Mouse (Mus musculus) adrenal gland, postnatal 36 days (tissue): ENCODE data around the gene Srcap. TPM values are rescaled to one million over a fixed set of nuclear protein-coding genes. Genes with fewer than 3 reads are reported as not detected.

Experiments
- DNase-seq, 2 experiments: peaks; one replicate each; pipeline ENCODE4 v3.0.0; 2021; ENCODE audit warnings: mixed read lengths in 1 of 2
- microRNA-seq: library from miRNA; unstranded; fragments of <30 nt; microRNA quantifications from one replicate; pipeline ENCODE4 v1.2.0, GENCODE M21; 2021
- total RNA-seq, 2 experiments: library from RNA; stranded (reverse); gene quantifications; 2 replicates each; pipeline ENCODE4 v1.2.3; 2021

Gene Srcap
- total RNA-seq, 2 experiments from 2014 or later: 83.6 to 95.9 TPM

DNA sequence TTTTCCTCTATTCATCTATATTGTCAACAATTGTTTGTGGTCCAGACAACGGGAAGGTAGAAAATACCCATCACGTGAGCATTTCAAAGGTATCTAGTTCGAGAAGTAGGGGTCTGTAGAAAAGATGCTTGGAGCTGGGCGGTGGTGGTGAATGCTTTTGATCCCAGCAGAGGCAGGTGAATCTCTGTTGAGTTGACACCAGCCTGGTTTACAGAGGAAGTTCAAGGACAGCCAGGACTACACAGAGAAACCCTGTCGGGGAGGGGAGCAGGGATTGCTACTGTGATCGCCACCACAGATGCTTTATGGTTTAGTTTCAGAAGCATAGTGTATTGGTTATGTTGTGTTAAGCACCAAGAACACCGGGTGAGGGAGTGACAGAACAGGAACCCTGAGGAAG lies 62.3 kb downstream of the Srcap start:
- DNase-seq: no peak

DNA sequence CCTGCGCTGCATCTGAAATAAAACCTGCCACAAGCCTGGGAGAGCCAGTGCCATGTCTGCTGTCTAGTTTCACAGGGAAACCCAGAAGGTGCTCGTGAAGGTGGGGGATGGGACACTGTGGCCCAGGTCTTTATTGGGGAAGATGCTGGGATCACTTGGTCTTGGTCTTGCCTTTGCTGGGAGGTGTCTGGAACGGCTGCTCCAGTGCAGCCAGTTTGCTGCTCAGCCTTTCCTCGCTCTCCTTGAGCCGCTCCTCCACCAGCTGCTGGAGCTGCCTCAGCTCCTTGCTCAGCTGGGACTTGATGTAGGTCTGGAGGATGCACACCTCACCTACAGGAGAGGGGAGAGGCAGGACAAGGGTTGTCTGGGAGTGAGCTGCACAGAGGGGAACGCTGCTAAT lies 71.5 kb downstream of the Srcap start:
- DNase-seq: no peak

DNA sequence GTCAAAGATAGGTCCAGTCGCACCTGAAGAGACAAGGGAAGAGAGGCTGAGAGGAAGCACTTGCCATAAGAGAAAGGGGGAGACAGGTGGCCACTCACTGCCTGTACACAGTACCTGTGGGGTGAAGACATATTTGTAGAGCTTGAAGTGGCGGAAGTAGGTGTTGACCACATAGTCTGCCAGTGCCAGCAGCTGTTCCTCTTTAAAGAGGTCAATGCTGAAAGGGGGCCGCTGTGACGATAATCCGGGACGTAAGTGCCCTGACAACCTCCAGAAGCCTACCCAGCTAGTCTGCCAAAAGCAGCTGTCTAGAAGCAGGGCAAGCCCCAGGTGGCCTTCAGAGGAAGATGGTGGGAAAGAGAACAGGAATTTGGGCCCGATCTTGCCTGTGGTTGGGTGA lies 73.2 kb downstream of the Srcap start:
- no peak for DNase-seq

DNA sequence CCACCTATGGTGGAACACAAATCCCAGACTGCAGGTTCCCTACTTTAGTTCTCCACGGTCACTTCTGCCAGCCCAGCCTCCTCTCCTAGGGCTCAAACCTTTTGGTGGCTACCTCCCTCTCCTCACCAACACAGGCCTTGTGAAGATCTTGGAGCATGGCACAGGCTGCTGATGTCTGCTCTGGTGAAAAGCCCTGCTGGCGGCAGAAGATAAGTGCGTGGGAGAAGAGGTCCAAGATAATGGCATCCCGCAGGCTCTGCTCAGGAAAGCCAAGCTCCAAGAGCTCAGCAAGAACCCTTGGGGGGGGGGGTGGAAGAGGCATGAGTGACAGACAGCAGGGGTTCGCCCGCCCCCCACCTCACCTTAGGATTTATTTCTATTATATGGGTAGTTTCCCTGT lies 74.4 kb downstream of the Srcap start:
- DNase-seq: no peak

DNA sequence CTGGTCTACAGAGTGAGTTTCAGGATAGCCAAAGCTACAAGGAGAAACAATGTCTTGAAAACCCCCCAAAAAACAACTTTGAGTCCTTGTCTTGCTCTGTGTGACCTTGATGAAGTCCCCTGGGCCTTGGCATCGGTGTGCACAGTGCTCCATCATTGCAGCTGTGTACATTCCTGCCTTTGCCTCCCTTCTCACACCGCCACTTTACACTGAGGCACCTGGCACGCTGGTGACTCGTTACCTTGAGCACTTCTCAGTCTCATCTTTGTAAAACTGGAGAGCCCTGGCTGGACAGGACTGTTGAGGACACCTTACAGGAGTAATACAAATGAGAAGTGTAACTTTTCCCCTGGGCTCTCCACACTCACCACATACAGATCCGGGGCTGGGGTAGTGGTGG lies 75.4 kb downstream of the Srcap start:
- DNase-seq: no peak

DNA sequence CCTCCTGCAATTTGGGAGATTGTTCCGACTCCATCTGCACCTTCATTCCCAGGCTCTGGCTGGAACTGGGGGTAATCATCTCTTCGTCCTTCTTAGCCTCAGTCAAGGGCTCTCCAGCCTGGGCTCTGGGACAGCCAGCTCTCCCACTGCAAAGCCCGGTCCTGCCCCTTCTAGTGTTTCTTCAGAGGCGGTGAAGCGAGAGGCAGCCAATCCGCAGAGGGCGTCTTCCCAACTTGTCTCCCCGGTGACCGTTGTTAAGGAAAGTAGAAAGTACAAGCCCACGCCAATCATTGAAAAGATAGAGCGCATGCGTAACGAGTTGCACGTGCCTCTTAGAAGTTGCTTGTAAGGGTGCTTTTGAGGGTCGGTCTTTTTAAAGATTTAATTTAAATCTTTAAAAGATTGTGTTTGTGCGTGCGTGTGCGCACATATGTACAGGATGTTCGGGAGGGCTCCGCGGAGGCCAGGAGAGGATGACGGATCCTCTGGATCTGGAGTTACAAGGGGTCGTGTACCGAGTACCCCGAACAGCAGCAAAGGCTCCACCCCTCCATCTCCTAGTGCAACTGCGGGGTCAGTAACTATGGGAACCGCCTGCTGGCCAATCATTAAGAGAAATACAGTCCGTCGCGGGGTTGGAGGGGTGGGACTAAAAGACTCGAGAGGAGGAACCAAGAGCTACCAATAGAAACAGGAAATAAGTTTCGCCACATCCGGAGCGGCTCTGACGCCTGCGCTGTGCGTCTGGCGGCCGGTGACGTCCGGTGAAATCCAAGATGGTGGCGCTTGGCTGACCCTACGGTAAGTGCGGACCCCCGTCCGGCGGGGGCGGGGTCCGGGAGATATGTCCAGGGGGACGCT lies 76.5 kb downstream of the Srcap start, which contains the start of the genes Ccdc189 and Rnf40:
TSS of gene Ccdc189 (minus strand) at position 585 of the 861 bp plus-strand sequence.
TSS of gene Rnf40 (plus strand) at position 757 of the 861 bp plus-strand sequence.
- peak; percentile 95 to 96 for DNase-seq

DNA sequence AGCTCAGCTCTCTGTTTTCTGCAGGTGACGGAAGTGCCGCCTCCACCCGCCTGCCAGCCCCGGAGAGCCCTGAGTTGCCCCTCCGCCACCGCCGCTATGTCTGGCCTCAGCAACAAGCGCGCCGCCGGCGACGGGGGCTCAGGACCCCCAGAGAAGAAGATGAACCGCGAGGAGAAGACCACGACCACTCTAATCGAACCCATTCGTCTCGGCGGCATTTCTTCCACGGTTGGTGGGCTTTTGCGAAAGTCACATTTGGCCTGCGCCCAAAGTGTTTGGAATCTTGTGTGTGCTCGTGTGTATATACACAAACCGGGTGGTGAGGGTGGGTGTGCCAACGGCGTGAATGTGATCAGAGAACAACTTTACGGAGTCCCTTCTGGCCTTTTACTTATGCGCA lies 77.1 kb downstream of the Srcap start:
- DNase-seq: no peak

DNA sequence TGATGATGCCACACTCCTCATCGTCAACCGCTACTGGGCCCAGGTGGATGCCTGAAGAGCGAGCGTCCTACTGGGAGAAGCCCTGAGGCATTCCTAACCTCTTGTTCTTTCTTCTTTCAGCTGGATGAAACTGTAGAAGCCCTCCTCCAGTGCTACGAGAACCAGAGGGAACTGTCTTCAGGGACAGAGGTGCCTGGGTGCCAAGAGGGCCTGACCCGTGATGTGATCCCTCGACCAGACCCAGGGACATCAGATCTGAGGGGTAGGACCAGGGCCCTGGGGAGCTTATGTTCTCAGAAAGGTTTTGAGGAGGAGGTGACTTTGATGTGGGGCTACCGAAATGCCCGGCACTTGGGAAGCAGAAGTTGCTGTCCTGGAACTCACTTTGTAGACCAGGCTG lies 77.9 kb downstream of the Srcap start:
- no peak for DNase-seq

DNA sequence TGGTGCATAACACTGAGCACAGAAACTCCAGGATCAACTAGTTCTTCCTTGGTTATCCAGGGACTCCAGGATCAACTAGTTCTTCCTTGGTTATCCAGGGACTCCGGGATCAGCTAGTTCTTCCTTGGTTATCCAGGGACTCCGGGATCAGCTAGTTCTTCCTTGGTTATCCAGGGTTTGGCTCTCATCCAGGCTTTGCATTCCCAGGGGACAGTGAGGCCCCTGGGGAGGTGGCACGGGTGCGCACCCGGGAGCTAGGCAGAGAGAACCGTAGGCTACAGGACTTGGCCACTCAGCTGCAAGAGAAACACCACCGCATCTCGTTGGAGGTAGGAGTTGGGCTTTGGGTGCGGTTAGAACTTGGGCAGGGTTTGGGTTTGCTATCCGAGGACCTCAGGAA lies 79.3 kb downstream of the Srcap start:
- DNase-seq: no peak

DNA sequence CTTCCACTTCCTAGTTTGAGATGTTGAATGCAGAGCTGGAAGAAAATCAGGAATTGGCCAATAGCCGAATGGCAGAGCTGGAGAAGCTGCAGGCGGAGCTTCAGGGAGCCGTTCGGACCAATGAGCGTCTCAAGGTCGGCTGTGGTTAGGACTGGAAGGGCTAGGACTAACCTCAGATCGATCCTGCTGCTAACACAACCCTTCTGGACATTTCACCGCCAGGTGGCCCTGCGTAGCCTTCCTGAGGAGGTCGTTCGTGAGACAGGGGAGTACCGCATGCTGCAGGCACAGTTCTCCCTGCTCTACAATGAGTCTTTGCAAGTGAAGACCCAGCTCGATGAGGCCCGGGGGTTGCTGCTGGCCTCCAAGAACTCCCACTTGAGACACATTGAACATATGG lies 80.8 kb downstream of the Srcap start:
- DNase-seq: peak in 1 of 2 experiments; percentile 42

DNA sequence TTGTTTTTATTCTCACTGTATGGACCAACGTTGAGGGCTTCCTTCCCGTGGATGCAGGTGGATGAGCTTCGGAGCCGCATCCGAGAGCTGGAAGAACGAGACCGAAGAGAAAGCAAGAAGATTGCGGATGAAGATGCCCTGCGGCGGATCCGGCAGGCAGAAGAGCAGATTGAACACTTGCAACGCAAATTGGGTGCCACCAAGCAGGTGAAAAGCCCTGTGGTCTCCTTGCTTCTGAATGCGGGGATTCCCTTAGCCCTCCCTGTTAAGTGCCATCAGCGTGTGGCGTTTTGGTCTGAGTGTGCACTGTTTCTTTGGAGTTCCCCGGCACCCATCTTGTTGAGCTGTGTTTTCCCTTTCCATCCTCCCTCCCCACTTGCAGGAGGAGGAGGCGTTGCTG lies 85.0 kb downstream of the Srcap start:
- DNase-seq: no peak

DNA sequence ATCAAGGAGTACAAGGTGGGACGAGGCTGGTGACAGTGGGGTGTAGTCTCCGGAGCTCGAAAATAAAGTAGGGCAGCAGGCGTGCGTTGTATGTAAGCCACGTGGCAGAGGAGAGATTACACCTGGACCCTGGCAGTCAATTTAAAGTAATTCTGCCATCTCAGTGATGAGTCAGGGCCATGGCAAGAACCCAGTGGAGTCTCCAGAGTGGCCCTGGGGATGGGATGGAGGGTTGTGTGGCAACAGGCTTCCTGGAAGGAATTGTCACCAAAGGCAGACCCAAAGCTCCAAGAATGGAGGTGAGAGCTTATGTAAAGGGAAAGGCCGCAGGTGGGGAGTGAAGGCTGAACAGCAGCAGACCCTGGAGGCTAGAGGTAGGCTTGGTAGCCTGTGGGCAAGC lies 88.8 kb downstream of the Srcap start:
- DNase-seq: peak in 1 of 2 experiments; percentile 48

DNA sequence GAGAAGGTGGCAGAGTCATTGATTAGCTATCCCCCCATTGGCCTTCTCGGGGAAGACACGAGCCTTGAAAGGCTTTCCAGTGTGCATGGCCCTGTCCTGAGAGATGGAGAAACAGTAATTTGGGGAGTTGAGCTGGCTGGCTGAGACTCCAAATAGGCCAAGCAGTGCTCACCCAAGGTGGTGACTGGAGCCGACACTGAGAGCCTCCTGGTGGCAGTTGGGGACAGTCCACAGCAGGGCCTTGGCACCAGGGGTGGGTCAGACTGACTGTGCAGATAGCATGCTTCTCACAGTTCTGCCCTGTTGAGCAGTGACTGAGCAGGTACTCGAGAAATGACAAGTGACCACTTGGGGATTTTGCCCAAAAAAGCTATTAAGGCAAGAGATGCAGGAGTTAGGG lies 90.0 kb downstream of the Srcap start:
- no peak for DNase-seq

DNA sequence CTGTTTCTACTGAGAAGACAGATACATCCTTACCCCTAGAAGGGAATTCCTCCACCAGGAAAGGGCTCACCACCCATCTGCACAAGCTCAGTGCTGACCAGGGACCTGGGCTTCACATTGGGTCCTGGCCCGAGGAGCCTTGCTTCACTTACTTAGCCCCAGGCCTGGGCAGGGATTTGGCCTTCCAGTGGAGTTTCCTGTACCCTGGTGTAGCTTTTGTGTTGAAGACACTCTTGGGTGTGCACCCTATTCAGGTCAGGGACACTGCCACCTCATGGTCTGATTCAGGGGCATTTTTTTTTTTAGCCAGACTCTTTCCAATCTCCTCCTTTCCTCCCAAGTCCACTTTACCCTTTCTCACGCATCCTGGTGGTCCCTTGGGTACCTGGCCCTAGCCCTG lies 91.1 kb downstream of the Srcap start:
- DNase-seq: peak; percentile 35 to 39

DNA sequence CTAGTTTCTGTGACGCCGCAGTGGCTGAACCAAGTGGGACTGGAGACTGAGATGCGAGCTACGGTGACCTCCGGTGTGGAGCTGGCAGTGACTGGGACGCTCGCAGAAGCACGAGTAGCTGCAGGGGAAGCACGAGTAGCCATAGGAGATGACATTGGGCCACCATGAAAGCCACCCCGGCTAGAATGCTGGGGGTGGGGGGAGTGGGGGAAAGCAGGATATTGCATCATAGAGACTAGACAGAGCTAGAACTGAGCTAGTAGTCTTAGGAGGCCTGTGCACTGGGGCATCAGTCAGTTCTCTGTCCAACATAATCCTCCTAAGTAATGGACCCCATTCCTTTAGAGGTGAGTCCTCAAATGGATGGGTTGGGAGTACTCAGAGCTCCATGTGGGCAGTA lies 92.5 kb downstream of the Srcap start:
- DNase-seq: no peak

DNA sequence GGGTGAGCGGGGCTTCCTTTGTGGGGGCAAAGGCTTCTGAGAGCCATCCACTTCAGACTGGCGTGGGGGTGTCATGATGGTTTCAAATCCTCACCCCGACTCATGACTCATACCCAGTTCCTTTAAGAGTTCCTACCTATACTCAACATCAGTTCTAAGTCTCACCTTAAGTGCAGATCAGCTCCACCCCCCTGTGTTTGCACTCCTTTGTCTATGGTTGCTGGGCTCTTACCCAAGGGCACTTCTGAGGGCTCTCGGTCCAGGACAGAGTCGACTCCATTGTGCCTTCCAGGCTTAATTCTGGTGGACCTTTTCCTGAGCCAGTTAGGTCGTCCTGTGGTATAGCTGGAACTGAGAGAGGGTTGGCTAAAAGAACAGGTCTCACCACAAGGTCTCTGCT lies 95.4 kb downstream of the Srcap start:
- DNase-seq: no peak

Small RNAs within 50 kb of the gene (microRNA-seq; reads per million reads assigned to microRNA genes)
- not detected for gene Gm47278
- gene Mir7060: not detected

Other genes with a start within 250 kb of the Srcap start
- gene Sephs2, start 237.9 kb upstream of the Srcap start, total RNA-seq: 100 to 1,000 TPM in 1 of 2 experiments, 10 to 100 TPM in 1; 65.9 to 128 TPM
- 1 to 10 TPM; 1.1 to 1.8 TPM for gene Itgal, start 215.7 kb upstream of the Srcap start, total RNA-seq
- gene Zfp768, start 166.4 kb upstream of the Srcap start, total RNA-seq: 10 to 100 TPM; 25.9 to 26.1 TPM
- 10 to 100 TPM; 10.7 to 12.2 TPM for gene Zfp747, start 135.9 kb upstream of the Srcap start, total RNA-seq
- 1 to 10 TPM; 4.7 to 5.2 TPM for gene 9130019O22Rik, start 124.8 kb upstream of the Srcap start, total RNA-seq
- 1 to 10 TPM; 8.7 to 9.9 TPM for gene E430018J23Rik, start 118.4 kb upstream of the Srcap start, total RNA-seq
- 1 to 10 TPM; 6.4 to 7.9 TPM for gene Zfp764, start 105.2 kb upstream of the Srcap start, total RNA-seq
- 10 to 100 TPM; 12.7 to 12.8 TPM for gene Zfp688, start 89.9 kb upstream of the Srcap start, total RNA-seq
- 1 to 10 TPM; 3.8 to 4.4 TPM for gene Zfp689, start 62.8 kb upstream of the Srcap start, total RNA-seq
- 10 to 100 TPM; 44.3 to 48.3 TPM for gene Prr14, start 52.4 kb upstream of the Srcap start, total RNA-seq
- 10 to 100 TPM; 56.5 to 66.7 TPM for gene Fbrs, start 32.8 kb upstream of the Srcap start, total RNA-seq
- 10 to 100 TPM; 19.6 to 20.2 TPM for gene Gm42715, start 7.6 kb downstream of the Srcap start, total RNA-seq
- not detected for gene Tmem265, start 49.4 kb downstream of the Srcap start, total RNA-seq
- gene Phkg2, start 61.4 kb downstream of the Srcap start, total RNA-seq: 10 to 100 TPM; 35.4 to 43.1 TPM
- 1 to 10 TPM; 7.0 to 7.8 TPM for gene Ccdc189, start 76.6 kb downstream of the Srcap start, total RNA-seq
- gene Rnf40, start 76.8 kb downstream of the Srcap start, total RNA-seq: 10 to 100 TPM; 55.8 to 60.8 TPM
- gene Zfp629, start 103.8 kb downstream of the Srcap start, total RNA-seq: 10 to 100 TPM; 19.7 to 20.6 TPM
- gene Bcl7c, start 196.9 kb downstream of the Srcap start, total RNA-seq: 100 to 1,000 TPM in 1 of 2 experiments, 10 to 100 TPM in 1; 63.6 to 103 TPM
- gene Ctf1, start 200.8 kb downstream of the Srcap start, total RNA-seq: 1 to 10 TPM; 3.2 to 4.2 TPM
- gene Ctf2, start 220.2 kb downstream of the Srcap start, total RNA-seq: not detected
- 10 to 100 TPM; 13.1 to 13.7 TPM for gene Fbxl19, start 232.6 kb downstream of the Srcap start, total RNA-seq